Mouse (Mus musculus): Measurements from ENCODE around the gene Mcidas. TPM values are rescaled to one million over a fixed set of nuclear protein-coding genes. Genes with fewer than 3 reads are reported as not detected.

Gene Mcidas
- polyA plus RNA-seq, 1 experiment, result not detected

DNA sequence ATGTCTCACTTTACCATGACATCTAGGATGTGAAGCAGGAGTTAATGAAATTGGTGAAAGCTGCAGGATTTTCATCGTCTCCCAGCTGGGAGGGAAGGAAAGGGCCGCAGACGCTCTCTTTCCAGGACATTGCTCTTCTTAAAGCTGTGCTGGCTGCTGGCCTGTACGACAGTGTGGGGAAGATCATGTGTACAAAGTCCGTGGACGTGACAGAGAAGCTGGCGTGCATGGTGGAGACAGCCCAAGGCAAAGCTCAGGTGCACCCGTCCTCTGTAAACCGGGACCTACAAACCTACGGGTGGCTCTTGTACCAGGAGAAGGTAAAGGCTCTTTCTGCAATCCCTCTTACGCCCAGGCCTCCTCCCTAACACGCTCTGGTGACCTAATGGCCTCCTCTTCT lies 29.2 kb upstream of the Mcidas start:
- Histone ChIP-seq H3K79me2 (ENCODE audit: control insufficient read depth, insufficient read depth) (no peaks in the 10 kb centered on the region), H3ac (ENCODE audit: control insufficient read depth, insufficient read length) (no peak overlapping the region), H3K36me3 (ENCODE audit: control insufficient read depth, insufficient read depth) (peaks cover 18% of the 10 kb centered on the region), H3K4me2 (ENCODE audit: low read depth) (no peak overlapping the region), H3K4me3 (no peak overlapping the region), H3K27me3 (ENCODE audit: control insufficient read depth, insufficient read depth, insufficient read length) (no peaks in the 10 kb centered on the region)
- TF ChIP-seq SRF (IDR thresholded peaks at IDR 0.05; ENCODE audit: control insufficient read depth, insufficient read length, low read depth) (no peak), TCF3 (IDR thresholded peaks at IDR 0.05; ENCODE audit: insufficient read length, low read depth) (no peak), TCF12 (IDR thresholded peaks at IDR 0.05; ENCODE audit: insufficient read depth, poor library complexity, severe bottlenecking) (no peak), MYOD1 (IDR thresholded peaks at IDR 0.05; ENCODE audit: control insufficient read depth in 1 of 3, insufficient read length in 2 of 3, low read depth in 2 of 3) (no peak), USF1 (IDR thresholded peaks at IDR 0.05; ENCODE audit: low read depth) (no peak), MYOG (IDR thresholded peaks at IDR 0.05; ENCODE audit: control insufficient read depth in 1 of 3, insufficient read depth in 1 of 3, insufficient read length in 2 of 3, low read depth in 2 of 3) (no peak), E2F4 (IDR thresholded peaks at IDR 0.05; ENCODE audit: insufficient read depth) (no peak), REST (IDR thresholded peaks at IDR 0.05; ENCODE audit: insufficient read depth, insufficient read length) (no peak), MAX (IDR thresholded peaks at IDR 0.05; ENCODE audit: low read depth) (no peak), CEBPB (IDR thresholded peaks at IDR 0.05; ENCODE audit: insufficient read depth, poor library complexity, severe bottlenecking) (no peak)

DNA sequence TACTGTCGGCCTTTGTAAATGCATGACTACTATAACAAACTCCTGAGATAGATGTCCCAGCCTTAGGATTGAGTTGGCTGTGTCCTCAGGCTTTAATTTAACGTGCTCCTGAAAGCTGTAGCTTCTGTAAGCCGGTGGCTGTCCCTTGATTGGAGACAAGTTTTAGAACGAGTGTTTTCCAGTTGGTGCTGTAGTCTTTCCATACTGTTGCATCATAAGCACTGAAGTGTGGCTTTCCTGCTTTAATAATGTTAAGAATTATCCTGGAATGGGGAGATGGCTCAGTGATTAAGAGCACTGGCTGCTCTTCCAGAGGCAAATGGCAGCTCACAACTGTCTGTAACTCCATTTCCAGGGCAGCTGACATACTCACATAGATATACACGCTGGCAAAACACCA lies 26.4 kb upstream of the Mcidas start:
- Histone ChIP-seq H3K27me3 (ENCODE audit: control insufficient read depth, insufficient read depth, insufficient read length) (no peaks in the 10 kb centered on the region), H3K4me3 (no peak overlapping the region), H3K36me3 (ENCODE audit: control insufficient read depth, insufficient read depth) (peaks cover 18% of the 10 kb centered on the region), H3K4me2 (ENCODE audit: low read depth) (no peak overlapping the region), H3K79me2 (ENCODE audit: control insufficient read depth, insufficient read depth) (no peaks in the 10 kb centered on the region), H3ac (ENCODE audit: control insufficient read depth, insufficient read length) (no peak overlapping the region)
- no peak for TF ChIP-seq MAX (IDR thresholded peaks at IDR 0.05; ENCODE audit: low read depth)
- TF ChIP-seq REST (IDR thresholded peaks at IDR 0.05; ENCODE audit: insufficient read depth, insufficient read length), result no peak
- no peak for TF ChIP-seq SRF (IDR thresholded peaks at IDR 0.05; ENCODE audit: control insufficient read depth, insufficient read length, low read depth)
- TF ChIP-seq CEBPB (IDR thresholded peaks at IDR 0.05; ENCODE audit: insufficient read depth, poor library complexity, severe bottlenecking), result peak; percentile 56; the same call in 1 of the 2 replicates

- H3ac ChIP-seq (ENCODE audit: control insufficient read depth, insufficient read length), result no peak overlapping the region
- no peaks in the 10 kb centered on the region for H3K79me2 ChIP-seq (ENCODE audit: control insufficient read depth, insufficient read depth)
- TF ChIP-seq SRF (IDR thresholded peaks at IDR 0.05; ENCODE audit: control insufficient read depth, insufficient read length, low read depth), result no peak
- TF ChIP-seq USF1 (IDR thresholded peaks at IDR 0.05; ENCODE audit: low read depth), result no peak
- TF ChIP-seq POLR2AphosphoS2 (IDR thresholded peaks at IDR 0.05; ENCODE audit: insufficient read length, low read depth), result no peak
- TF ChIP-seq E2F4 (IDR thresholded peaks at IDR 0.05; ENCODE audit: insufficient read depth), result no peak
- TF ChIP-seq MYOD1 (IDR thresholded peaks at IDR 0.05; ENCODE audit: control insufficient read depth in 1 of 3, insufficient read length in 2 of 3, low read depth in 2 of 3), result no peak
- TF ChIP-seq TCF12 (IDR thresholded peaks at IDR 0.05; ENCODE audit: insufficient read depth, poor library complexity, severe bottlenecking), result no peak
- no peak for TF ChIP-seq MAX (IDR thresholded peaks at IDR 0.05; ENCODE audit: low read depth)
- no peak for TF ChIP-seq TCF3 (IDR thresholded peaks at IDR 0.05; ENCODE audit: insufficient read length, low read depth)
- no peak for TF ChIP-seq REST (IDR thresholded peaks at IDR 0.05; ENCODE audit: insufficient read depth, insufficient read length)
- TF ChIP-seq MYOG (IDR thresholded peaks at IDR 0.05; ENCODE audit: control insufficient read depth in 1 of 3, insufficient read depth in 1 of 3, insufficient read length in 2 of 3, low read depth in 2 of 3), result no peak
- no peak for TF ChIP-seq POLR2A (IDR thresholded peaks at IDR 0.05; ENCODE audit: insufficient read length, low read depth)
- no peak for TF ChIP-seq CEBPB (IDR thresholded peaks at IDR 0.05; ENCODE audit: insufficient read depth, poor library complexity, severe bottlenecking)
- H3K27me3 ChIP-seq (ENCODE audit: control insufficient read depth, insufficient read depth, insufficient read length), result no peaks in the 10 kb centered on the region
- no peaks in the 10 kb centered on the region for H3K36me3 ChIP-seq (ENCODE audit: control insufficient read depth, insufficient read depth)
- H3K4me2 ChIP-seq (ENCODE audit: low read depth), result no peak overlapping the region
- H3K4me3 ChIP-seq, result no peak overlapping the region
Observed at GRCm38 (mm10) chr13:112976720-112977119, 16.9 kb upstream of the Mcidas start.

DNA sequence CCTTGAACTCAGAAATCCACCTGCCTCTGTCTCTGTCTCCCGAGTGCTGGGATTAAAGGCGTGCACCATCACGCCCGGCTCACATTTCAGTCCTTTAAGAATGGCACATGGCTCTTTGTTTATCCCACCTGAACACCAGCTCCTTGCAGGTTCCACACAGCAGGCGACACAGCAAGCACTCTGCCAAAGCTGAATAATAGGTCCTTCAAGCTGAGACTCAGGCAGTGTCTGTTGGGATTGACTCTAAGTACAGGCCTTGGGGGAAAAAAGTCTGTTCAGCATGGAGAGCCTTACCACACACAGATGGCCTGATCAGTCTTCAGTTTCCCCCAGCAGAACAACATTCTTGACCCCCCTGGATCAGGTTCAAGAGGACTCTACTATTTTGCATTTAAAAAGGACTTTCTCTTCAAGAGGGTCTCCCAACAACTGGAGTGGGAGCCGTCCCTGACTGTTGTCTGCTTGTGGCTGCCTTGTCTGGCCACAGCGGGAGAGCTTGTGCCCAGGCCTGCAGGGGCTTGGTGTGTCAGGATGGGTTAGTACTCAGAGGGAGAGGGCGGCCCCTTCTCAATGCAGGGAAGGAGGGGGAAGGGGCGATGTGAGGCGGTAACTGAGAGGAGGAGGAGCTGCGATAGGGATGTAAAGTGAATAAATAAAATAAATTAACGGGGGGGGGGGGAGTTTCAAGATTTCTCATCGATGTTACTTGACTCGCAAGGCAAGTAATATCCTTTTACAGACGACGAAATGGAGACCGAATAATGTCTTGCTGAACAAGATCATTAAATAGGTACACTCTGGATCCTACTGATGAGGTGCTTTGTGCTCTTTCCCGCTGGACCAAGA lies 7.8 kb upstream of the Mcidas start:
- Histone ChIP-seq H3ac (ENCODE audit: control insufficient read depth, insufficient read length) (no peak overlapping the region), H3K4me3 (no peak overlapping the region), H3K79me2 (ENCODE audit: control insufficient read depth, insufficient read depth) (no peaks in the 10 kb centered on the region), H3K36me3 (ENCODE audit: control insufficient read depth, insufficient read depth) (no peaks in the 10 kb centered on the region), H3K27me3 (ENCODE audit: control insufficient read depth, insufficient read depth, insufficient read length) (peaks cover 7% of the 10 kb centered on the region), H3K4me2 (ENCODE audit: low read depth) (no peak overlapping the region)
- TF ChIP-seq TCF3 (IDR thresholded peaks at IDR 0.05; ENCODE audit: insufficient read length, low read depth) (no peak), CEBPB (IDR thresholded peaks at IDR 0.05; ENCODE audit: insufficient read depth, poor library complexity, severe bottlenecking) (no peak), MAX (IDR thresholded peaks at IDR 0.05; ENCODE audit: low read depth) (no peak), SRF (IDR thresholded peaks at IDR 0.05; ENCODE audit: control insufficient read depth, insufficient read length, low read depth) (no peak), REST (IDR thresholded peaks at IDR 0.05; ENCODE audit: insufficient read depth, insufficient read length) (no peak), TCF12 (IDR thresholded peaks at IDR 0.05; ENCODE audit: insufficient read depth, poor library complexity, severe bottlenecking) (no peak), POLR2AphosphoS2 (IDR thresholded peaks at IDR 0.05; ENCODE audit: insufficient read length, low read depth) (no peak), MYOD1 (IDR thresholded peaks at IDR 0.05; ENCODE audit: control insufficient read depth in 1 of 3, insufficient read length in 2 of 3, low read depth in 2 of 3) (no peak), POLR2A (IDR thresholded peaks at IDR 0.05; ENCODE audit: insufficient read length, low read depth) (no peak), E2F4 (IDR thresholded peaks at IDR 0.05; ENCODE audit: insufficient read depth) (no peak), MYOG (IDR thresholded peaks at IDR 0.05; ENCODE audit: control insufficient read depth in 1 of 3, insufficient read depth in 1 of 3, insufficient read length in 2 of 3, low read depth in 2 of 3) (no peak), USF1 (IDR thresholded peaks at IDR 0.05; ENCODE audit: low read depth) (no peak)

All from myocyte (in vitro differentiated cells).